Mouse (Mus musculus): Measurements from ENCODE around the gene Slc22a28. TPM values are rescaled to one million over a fixed set of nuclear protein-coding genes. Genes with fewer than 3 reads are reported as not detected.

Gene Slc22a28
- polyA plus RNA-seq, 1 experiment from 2014 or later, result not detected

Other genes with a start within 250 kb of the Slc22a28 start
- gene Slc22a27, start 166.0 kb downstream of the Slc22a28 start, polyA plus RNA-seq (2014; fragmentation: Nextera tagmentation; extraction: Ambion mirVana), result 0.19 TPM in 1 of 2 replicates, not detected in the other
- gene Slc22a29, start 86.9 kb upstream of the Slc22a28 start, polyA plus RNA-seq (2014; fragmentation: Nextera tagmentation; extraction: Ambion mirVana), result 0.14 and 0.22 TPM in 2 replicates

Data from stomach, embryonic 14.5 days (tissue).